Mouse (Mus musculus) gastrocnemius, postnatal 36 days (tissue): ENCODE data around the gene Echdc3. TPM values are rescaled to one million over a fixed set of nuclear protein-coding genes. Genes with fewer than 3 reads are reported as not detected.

ENCODE experiments used
- DNase-seq, 2 experiments: peaks; one replicate each; pipeline ENCODE4 v3.0.0; 2022
- intact Hi-C: fragments of 180-260 bp; cut with DNase I; formaldehyde crosslinking; loops from one replicate; pipeline ENCODE4 v1.15.1; 2025
- total RNA-seq, 2 experiments: library from RNA; stranded (reverse); gene quantifications; 2 replicates each; pipeline ENCODE4 v1.2.3; 2021

The Echdc3 gene
- total RNA-seq, 2 experiments from 2014 or later = 7.3 to 7.6 TPM

DNA sequence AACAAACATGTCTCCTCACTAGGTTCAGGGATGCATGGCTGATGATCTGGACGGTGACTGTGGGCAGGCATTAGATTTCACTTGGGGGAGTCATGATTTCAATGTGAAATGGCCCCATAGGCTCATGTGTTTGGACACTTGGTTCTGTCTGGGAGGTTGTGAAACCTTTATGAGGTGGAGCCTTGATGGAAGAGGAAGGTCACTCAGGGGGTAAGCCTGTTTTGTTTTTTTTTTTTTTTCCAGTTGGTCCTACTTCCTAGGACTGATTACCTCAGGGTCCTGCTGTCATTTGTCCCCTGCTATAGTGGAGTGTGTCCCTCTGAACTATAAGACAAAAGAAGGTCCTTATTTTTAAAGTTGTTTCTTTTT, 33.1 kb downstream of the Echdc3 start:
- intact Hi-C loops = no loop called here
- no peak for DNase-seq

DNA sequence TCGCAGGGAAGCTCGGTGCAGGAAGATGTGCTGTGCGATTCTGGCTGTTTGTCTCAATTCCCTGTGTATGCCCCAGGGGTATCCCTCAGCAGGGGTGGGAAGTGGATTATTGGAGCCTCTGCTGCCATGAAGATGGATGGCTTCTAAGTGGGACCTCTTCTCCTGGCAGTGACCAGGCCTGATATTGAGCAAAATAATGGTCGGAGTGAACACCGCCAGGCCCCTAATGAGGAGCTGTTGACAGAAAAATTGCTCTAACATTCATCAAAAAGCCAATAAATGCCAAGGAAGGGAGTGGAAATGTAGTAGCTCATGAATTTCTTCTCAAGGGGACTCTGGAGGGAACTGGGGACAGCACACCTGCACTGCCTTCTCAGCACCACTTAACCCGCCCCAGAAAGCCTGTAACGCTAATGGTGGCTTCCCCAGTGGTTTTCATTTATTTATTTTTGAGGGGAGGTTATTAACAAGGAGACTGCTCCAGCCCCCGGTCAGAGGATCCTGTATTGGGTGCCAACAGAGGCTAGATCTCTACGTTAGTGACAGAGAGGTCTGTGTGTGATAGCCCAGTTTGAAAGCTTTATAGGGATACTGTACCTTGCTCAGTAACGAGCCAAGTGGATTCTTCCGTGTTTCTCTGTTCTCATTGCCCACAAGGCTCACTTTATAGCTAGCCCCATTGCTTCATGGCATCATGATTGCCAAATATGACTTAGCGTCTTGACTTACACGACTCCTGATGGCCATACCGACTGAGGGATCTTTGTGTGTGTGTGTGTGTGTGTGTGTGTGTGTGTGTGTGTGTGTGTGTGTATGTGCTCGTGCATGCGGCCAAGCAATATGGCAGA, 33.7 kb downstream of the Echdc3 start:
- intact Hi-C loops = no loop called here
- no peak for DNase-seq

DNA sequence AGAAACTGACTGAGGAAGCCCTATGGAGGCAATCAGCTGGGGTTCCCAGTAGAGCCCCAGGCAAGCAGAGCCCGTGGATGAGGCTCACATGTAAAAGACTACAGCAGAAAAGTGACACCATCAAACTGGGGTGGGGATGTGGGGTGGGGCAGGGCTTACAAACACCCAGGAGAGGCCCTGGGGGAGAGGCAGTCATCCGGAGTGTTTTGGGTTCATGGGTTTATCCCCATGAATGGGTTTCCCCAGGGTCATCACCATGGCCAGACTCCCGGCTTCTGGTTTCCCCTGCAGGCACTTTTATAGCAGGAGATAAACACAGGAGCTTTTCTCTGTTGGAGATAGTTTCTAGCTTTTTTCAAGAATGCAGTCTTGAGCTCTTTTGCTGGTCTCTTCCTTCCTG, 39.8 kb downstream of the Echdc3 start:
- intact Hi-C loops = no loop called here
- DNase-seq = no peak

DNA sequence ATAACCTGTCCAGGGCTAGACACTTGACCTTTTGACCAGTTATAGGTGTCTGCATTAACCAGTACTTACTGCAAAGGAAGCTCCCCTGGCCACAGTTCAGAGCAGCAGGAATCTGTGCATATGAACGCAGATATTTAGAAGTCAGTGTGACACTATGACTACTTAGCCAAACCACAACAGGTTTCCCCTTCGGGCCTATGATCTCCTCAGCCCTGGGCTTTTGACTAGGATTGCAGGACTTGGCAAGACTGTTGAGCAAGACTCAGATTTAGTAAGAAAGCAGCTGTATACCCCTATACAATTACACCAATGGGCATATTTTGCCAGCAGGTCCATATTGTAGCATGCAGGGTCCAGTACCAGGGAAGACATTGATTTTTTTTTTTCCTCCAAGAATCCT, 44.3 kb downstream of the Echdc3 start:
- intact Hi-C loops = loop anchor here (1.0 kb wide), 1 partner anchor 174 kb away; no protein-coding TSS in a partner anchor
- DNase-seq = no peak

DNA sequence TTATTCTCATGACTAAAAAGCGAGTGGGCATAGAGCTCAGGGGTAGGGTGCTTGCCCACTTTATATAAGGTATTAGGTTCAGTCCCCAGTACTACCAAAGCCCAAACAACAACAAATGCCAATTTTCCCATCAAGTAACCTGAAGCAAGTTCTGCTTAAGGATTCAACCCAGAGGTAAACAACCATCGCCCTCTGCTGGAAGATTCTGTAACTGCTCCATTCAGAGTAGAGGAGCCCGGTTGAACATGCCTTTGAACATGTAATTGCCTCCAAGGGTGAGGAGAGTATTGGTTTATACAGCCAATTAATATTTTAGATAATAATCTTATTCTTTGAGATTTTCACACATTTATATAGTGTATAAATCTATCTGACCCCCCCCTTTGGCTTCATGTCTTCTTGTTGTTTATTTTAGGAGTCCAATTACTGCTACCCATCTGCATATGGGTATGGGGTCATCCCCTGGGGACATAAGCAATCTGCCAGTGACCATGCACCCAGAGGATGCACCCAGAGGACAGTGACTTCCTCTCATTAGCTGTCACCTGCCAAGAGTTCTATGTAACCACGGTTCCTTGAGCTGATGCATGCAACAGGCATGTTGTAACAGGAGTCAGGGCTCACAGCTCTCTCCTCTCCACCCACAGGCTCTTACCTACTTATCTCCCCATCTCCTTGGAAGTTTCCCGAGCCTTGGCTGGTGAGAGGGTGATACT, 44.8 kb downstream of the Echdc3 start:
- intact Hi-C loops = loop anchor here (1.0 kb wide), 1 partner anchor 174 kb away; no protein-coding TSS in a partner anchor
- peak in 1 of 2 experiments; percentile 63 for DNase-seq

DNA sequence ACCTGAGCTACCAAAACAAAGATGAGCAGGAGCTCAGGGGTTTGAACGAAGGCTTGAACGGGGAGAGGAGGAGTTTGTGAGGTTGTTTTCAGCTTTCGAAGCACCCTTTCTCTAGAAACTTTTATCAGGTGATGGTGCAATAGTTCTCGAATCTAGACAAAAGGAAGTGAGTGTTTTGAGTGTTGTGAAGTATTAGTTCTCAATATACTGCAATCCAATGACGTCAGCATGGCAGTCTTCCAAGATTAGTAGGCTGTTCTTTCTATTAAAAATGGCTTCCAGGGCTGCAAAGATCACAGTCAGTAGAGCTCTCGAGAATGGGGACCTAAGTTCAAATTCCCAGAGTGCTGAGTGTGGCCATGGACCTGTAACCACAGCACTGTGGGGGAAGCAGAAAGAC, 47.1 kb downstream of the Echdc3 start:
- DNase-seq = no peak
- intact Hi-C loops = no loop called here

DNA sequence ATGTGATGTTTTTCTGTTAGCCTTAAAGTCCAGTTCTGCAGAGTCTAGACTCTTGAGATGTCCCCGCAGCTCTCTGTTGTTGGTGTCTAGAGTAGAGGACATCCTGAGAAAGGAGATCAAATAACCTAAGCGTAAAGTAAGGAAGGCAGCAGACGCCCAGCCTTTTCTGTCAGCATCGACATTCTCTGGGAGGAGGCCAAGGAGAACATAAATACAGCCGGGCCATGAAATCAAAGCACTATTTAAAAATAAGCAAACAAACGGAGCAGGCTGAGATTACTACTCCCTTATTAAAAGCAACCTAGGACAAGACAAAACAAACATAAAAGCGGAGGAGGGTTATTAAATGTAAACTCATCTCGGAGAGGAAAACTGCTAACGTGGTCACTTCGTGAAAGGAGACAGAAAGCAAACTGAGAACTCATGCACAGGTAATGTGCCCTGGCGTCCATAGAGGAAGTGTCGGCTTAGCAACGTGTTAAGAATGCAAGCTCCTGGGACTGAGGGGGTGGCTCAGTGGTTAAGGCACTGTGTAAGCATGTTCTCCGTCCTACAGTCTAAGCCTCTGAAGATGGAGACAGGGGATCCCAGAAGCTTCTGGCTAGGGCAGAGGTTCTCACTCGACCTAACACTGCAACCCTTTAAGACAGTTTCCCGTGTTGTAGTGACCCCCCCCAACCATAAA, 48.1 kb downstream of the Echdc3 start:
- intact Hi-C loops = no loop called here
- DNase-seq = no peak

DNA sequence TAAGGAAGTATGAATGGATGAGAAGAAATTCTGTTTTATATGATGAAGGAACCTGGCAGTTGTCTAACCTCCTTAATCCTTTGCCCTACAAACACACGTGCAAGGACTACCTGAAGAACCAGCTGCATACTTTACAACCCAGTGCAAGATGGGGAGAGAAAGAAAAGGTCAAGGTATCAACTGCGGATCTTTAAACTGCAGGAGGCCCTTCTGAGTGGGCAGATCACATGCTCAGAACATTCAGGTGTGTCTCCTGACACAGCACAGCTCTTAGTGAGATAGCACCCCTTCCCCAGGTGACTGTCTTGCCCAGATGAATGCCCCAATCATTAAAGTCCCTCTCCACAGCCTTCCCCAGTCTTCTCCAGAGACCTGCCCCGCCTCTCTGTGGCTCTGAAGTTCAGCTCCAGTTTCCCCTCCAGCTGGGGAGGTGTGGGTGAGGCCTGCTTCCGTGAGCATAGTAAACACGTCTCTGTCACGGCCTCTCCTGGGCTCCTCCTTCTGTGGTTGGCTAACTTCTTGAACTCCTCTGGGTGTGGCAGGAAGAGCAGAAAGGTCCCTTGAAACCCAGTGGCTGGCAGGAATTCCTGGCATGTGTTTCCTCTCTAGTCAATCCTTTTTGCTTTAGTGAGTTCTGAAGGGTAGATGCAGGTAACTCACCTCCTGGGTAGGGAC, 50.3 kb downstream of the Echdc3 start:
- intact Hi-C loops = no loop called here
- no peak for DNase-seq

DNA sequence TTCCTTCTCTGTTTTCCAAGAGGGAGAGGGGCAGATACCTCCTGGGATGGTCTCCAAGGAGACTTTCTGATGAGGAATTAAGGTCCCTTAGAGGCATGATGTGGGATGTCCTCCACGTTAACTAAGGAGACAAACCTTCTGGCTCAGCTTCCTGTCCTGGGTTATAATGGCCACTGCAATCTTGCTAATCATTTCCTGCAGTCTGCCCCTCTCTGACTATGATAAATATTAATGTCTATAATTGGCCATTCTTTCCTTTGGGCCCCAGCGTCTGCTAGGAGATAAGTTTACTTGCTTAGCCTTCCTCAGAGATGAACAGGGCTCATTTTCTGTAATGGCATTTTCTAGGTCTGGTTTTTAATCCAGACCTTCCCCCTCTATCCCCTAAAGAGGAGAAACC, 53.1 kb downstream of the Echdc3 start:
- no peak for DNase-seq
- intact Hi-C loops = no loop called here

DNA sequence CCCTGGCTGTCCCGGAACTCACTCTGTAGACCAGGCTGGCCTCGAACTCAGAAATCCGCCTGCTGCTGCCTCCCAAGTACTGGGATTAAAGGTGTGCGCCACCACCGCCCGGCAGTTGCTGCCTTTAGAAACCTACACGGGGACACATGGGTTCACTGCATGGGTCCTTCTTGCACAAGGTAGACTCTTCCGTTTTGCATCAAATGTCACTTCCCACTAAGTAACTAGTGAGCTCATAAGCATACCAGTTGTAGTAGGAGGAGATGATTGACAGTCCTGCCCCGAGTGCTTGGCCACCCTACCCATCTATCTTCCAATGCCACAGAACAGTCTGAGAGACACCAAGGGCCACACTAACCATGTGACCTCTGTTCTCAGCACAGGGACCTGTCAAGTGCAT, 53.6 kb downstream of the Echdc3 start:
- intact Hi-C loops = no loop called here
- DNase-seq = no peak

DNA sequence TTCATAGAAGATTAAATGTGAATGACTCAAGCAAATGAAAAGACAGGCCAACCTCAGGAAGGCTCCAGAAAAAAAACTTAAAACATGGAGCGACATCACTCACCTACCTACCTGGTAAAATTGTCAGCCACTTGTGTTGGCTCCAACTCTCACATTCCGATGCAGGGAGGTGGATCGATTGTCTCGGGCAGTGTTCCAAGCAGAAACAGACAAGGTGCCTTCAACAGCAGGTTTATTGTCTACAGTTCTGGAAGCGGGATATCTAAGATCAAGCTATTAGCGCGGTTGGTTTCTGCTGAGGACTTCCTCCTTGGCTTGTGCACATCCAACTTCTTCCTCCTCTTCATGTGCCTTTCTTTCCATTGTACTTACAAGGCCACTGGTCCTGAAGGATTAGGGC, 55.2 kb downstream of the Echdc3 start:
- intact Hi-C loops = no loop called here
- DNase-seq = no peak

DNA sequence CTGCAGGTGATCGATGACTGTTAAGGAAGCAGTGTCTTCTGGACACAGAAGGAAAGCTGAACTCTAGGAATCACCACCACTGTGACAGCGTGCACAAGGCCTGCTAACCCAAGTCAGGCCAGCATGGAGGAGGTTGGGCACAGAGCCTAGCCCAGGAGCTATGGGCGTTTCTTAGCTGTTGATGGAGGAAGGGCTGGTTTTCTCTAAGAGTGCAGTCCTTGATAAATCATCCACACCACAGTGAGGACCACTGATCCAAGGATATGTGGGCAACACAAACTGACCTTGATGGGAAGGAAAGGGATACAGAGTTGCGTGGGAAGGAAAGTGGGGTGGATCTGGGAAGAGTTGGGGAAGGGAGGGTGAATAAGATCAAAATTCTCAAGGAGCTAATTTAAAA, 55.6 kb downstream of the Echdc3 start:
- intact Hi-C loops = no loop called here
- DNase-seq = no peak

DNA sequence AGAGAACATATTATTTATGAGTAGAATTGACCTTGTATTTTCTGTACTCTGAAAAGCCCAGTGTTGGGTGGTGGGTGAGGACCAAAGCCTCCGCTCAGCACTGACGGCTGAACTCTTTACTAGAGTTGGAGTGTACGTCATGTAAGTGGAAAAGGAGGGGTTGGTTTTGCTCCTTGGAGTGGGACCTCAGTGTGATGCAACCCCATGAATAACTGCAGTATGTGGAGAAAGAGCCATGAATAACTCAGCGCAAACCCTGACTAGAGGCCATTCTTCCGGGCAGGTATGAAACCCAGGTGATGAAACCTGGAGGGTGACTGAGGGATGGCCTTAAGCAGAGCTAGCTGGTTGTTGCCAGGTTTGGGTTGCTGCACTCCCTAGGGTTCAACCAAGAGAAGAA, 63.0 kb downstream of the Echdc3 start:
- DNase-seq = no peak
- intact Hi-C loops = no loop called here

DNA sequence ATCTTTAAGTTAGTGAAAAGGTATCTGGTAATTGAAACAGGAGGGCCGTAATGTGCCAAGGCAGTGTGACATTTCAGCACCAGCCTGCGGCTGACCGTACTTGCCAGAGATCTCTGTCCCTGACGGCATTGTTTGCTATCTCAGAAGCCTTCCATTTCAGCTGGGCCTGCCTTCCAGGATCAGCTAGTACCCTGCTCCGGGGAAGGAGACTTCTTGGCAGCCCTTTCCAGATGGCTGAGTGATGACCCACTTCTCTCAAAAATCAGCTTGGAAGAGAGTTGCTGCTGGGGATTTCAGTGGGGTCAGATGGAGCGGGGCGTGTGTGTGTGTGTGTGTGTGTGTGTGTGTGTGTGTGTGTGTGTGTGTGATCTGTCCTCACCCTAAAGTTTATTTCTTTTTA, 65.9 kb downstream of the Echdc3 start:
- no peak for DNase-seq
- intact Hi-C loops = no loop called here

DNA sequence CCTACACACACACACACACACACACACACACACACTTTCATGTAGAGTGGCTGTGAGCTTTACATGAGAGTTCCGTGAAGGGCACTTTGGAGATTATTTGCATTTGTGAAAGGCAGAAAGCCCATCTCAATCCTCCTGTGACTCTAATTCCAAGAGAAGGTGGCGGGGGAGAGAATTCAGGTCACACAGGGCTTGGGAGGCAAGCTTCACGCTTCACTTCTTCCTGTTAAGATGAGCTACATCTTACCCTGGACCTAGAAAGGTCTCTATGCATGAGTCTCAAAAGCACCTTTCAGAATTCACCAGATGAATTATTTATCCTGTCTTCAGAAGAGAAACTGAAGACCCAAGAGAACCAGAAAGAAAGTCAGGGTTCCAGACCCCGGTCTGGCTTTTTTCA, 66.6 kb downstream of the Echdc3 start:
- intact Hi-C loops = no loop called here
- no peak for DNase-seq

DNA sequence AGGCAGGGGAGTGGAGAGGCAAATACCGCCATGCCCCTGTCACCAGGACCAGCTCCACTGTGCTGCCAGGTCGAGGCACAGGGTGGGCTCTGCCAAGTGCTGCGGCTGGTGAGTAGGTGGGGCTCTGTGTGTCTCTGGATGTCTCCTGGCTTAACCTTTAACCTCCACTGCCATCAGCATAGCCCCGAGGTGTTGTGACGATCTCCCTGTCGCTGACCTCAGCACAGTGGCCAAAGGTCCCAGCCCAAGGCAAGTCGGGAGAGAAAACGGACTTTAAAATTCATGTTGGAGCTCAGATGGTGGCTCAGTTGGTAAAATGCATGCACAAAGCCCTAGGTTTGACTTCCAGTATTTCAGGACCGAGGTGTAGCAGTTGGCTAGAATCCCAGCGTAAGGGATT, 67.2 kb downstream of the Echdc3 start:
- DNase-seq = no peak
- intact Hi-C loops = no loop called here

DNA sequence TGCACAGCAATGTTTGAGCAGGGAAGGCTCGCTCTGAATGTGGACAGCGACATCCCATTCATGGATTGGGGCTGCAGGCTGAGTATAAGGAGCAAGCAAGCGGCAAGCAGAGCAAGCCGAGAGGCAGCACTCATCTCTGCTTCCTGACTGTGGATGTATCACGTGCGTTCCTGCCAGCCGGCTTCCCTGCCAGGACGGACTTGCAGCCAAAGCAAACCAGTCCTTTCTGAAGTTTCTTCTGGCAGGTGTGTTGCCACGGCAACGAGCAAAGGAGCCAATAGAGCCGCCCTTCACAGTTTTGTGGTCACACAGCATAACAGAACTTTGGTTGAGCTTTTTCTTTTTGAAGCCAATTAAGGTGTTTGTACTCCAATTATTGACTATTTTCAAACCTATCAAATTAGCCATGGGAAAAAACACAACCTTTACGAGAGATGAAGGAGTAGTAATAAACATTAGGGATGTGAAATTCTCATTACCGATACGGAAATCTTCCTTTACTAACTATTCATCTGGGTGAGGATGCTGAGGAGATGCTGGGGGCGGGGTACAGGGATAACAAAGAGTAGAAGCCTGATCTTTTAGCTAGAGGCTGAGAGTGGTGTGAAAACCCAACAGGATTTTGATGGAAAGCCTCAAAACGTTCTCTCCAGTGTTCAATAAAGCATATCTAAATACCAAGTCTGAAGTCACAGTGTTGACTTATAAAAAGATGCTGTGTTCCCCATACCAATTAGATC, 69.7 kb downstream of the Echdc3 start:
- DNase-seq = no peak
- intact Hi-C loops = no loop called here

DNA sequence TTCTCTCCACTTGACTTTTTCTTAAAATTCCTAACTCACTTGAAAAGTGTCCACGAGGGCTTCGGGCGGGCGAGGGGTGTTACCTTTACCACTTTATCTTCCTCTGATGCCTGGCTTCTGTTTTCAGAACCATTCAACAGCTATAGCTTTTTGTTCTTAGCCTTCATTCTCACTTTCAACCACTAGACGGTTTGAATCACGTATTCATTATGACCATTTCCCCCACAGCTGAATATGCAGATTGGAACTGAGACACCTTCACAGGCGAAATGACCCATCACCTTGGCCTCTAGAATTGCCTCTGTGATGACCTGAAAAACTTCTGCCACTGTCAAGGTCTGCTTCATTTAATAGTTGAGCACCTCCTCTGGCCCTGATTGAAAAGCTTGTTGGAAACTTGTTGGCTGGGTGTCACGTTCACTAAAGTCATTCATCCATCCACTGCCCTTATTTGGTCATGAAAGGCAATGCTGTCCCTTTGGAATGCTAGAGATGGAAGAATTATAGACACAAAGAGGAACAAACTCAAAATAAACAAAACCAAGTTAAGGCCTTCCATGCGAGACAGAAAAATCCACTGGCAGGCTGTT, 72.2 kb downstream of the Echdc3 start:
- intact Hi-C loops = no loop called here
- DNase-seq = no peak
